Mouse (Mus musculus) hindbrain, embryonic 14.5 days (tissue): Measurements from ENCODE around the gene Wt1. TPM values are rescaled to one million over a fixed set of nuclear protein-coding genes. Genes with fewer than 3 reads are reported as not detected.

ENCODE experiments used
- ATAC-seq: fragments of 200-750 bp; cut with Nextera tagmentation; 2 replicates; pipeline ENCODE4 v1.8.0; 2017; ENCODE audit warnings: moderate number of reproducible peaks, mild to moderate bottlenecking, moderate TSS enrichment, moderate library complexity; ENCODE audit not compliant: low FRiP score
- DNase-seq: peaks from one replicate; pipeline ENCODE4 v3.0.0-alpha.2; 2015; ENCODE audit warnings: low spot score
- H3K27ac ChIP-seq: fragments of 300-500 bp; sonication (generic); 2 replicates; pipeline ENCODE4 v1.5.1; 2014; ENCODE audit warnings: mild to moderate bottlenecking, moderate library complexity
- H3K27me3 ChIP-seq: fragments of 300-500 bp; sonication (generic); 2 replicates; pipeline ENCODE4 v1.6.1; 2014; ENCODE audit warnings: mild to moderate bottlenecking, low read length, mixed read lengths; ENCODE audit not compliant: control insufficient read depth, insufficient read depth
- H3K36me3 ChIP-seq: fragments of 300-500 bp; sonication (generic); replicated peaks from 2 replicates; pipeline ENCODE4 v1.6.1; 2014; ENCODE audit not compliant: control insufficient read depth, insufficient read depth
- H3K4me1 ChIP-seq: fragments of 300-500 bp; sonication (generic); replicated peaks from 2 replicates; pipeline ENCODE4 v1.6.1; 2014; ENCODE audit warnings: antibody characterized with exemption, low read length, mixed read lengths; ENCODE audit not compliant: control insufficient read depth, insufficient read depth
- H3K4me2 ChIP-seq: fragments of 300-500 bp; sonication (generic); replicated peaks from 2 replicates; pipeline ENCODE4 v1.6.1; 2014; ENCODE audit warnings: mild to moderate bottlenecking, moderate library complexity
- H3K4me3 ChIP-seq: fragments of 300-500 bp; sonication (generic); replicated peaks from 2 replicates; pipeline ENCODE4 v1.5.1; 2014; ENCODE audit warnings: mild to moderate bottlenecking, low read length
- H3K9ac ChIP-seq: fragments of 300-500 bp; sonication (generic); 2 replicates; pipeline ENCODE4 v1.6.1; 2014
- H3K9me3 ChIP-seq: fragments of 300-500 bp; sonication (generic); 2 replicates; pipeline ENCODE4 v1.6.1; 2016; ENCODE audit warnings: low read length; ENCODE audit not compliant: control insufficient read depth
- WGBS: fragments of 180-500 bp; shearing (Covaris S2); extraction: QIAGEN DNeasy Blood & Tissue Kit; methylation state at CpG from one replicate; pipeline ENCODE4 v1.1.7; 2014; 5-methylcytosine and 5-hydroxymethylcytosine counted together
- polyA plus RNA-seq: library from polyadenylated mRNA; unstranded; fragments of >200 nt; fragmentation: Nextera tagmentation; extraction: Ambion mirVana; gene quantifications from 2 replicates; pipeline ENCODE4 v1.2.1, GENCODE M21; 2014

The Wt1 gene
- polyA plus RNA-seq, 1 experiment from 2014 or later: 1.5 TPM

DNA sequence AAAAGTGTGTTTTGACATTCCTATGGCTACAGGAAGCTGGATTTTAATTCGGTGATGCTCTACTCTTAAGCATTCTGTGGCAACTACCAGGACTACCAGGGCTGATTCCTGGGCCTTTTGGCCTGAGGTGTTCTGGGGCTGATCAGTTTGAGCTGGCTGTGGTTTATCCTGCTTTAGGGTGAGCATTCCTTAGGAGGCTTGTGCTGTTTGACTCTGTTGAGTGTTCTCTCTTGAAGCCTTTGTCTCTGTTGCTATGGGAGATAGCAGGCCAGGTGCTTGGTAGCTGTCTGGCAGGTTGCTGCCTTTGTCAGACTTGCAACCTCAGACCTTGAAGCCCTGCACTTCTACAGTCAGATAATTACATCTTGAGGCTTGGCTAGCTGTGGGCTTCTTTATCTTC is 26.7 kb downstream of the Wt1 start:
- no peak overlapping the region for H3K9ac ChIP-seq
- no peaks in the 10 kb centered on the region for H3K27me3 ChIP-seq
- 74% methylated on average over 1 of the region's 1 CpGs for WGBS
- H3K36me3 ChIP-seq: no peaks in the 10 kb centered on the region
- ATAC-seq: no peak
- H3K9me3 ChIP-seq: peaks cover 7% of the 10 kb centered on the region; the same call in 1 of the 2 replicates
- no peaks in the 10 kb centered on the region for H3K4me1 ChIP-seq
- H3K4me3 ChIP-seq: no peak overlapping the region
- DNase-seq: no peak
- H3K27ac ChIP-seq: no peak overlapping the region
- no peak overlapping the region for H3K4me2 ChIP-seq

DNA sequence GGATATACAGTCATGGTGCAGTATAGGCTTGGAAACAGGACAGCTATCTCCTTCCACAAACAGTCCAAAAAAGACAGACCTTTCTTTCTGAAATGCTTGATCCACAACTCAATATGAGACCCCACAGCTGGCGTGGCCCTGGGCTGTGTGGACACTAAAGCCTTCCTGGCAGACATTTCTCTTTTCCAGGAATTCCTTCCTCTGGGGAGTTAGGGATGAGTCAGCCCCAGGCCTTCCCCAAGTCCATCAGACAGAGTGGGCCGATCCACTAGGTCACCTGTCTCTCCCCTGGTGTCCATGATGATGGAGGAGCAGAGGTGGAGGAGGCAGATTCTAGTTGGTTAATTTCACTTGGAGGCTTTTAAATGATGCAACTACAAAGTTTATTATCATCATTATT is 34.6 kb downstream of the Wt1 start:
- no peak for DNase-seq
- Histone ChIP-seq H3K36me3 (no peaks in the 10 kb centered on the region), H3K4me3 (no peak overlapping the region), H3K9me3 (no peaks in the 10 kb centered on the region), H3K27me3 (no peaks in the 10 kb centered on the region), H3K4me1 (no peaks in the 10 kb centered on the region), H3K27ac (no peak overlapping the region), H3K9ac (no peak overlapping the region), H3K4me2 (no peak overlapping the region)
- 87% methylated on average over 2 of the region's 2 CpGs for WGBS
- ATAC-seq: no peak

DNA sequence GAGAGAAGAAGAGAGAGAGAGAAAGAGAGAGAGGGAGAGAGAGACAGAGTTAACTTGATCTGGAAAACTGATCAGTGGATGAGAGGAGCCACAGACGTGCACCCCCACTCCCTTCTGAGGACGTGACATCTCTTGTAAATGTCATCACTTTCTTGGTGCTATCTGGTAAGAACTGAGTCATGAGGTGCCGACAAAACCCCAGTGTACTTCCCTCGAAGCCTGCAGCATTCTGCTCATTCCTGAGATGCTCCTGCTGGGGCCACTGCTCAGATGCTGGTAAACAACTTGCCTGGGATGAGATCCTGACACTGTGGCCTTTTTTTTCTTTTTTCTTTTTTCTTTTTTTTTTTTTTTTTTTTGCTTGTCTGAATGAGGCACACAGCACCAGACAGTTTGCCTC is 36.4 kb downstream of the Wt1 start:
- DNase-seq (no peak), ATAC-seq (no peak)

DNA sequence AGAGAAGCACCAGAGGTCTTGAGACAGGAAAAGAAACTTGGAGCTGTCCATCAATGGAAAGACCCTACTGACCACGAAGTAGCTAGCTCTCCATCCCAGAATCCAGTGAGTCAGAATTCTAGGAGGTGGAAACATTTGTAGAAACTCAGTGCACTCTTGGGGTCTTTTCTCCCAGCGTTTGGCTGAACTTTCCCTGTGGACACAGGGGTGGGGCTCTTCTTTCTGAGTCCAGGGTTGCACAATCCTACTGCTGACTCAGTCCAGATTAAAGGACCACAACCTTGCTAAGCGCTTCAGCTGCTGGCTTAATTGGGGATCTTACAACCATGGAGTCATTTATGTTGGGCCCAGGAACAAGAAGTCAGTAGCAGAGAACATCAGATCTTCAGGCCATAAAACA is 41.8 kb downstream of the Wt1 start:
- 79% methylated on average over 3 of the region's 3 CpGs for WGBS

More for the DNA sequence above, 36.4 kb downstream of the Wt1 start:
- Histone ChIP-seq H3K36me3 (no peaks in the 10 kb centered on the region), H3K9me3 (no peaks in the 10 kb centered on the region), H3K4me3 (no peak overlapping the region), H3K4me1 (no peaks in the 10 kb centered on the region), H3K4me2 (no peak overlapping the region), H3K27me3 (no peaks in the 10 kb centered on the region), H3K27ac (no peak overlapping the region), H3K9ac (no peak overlapping the region)
- 42% methylated on average over 4 of the region's 4 CpGs for WGBS

DNA sequence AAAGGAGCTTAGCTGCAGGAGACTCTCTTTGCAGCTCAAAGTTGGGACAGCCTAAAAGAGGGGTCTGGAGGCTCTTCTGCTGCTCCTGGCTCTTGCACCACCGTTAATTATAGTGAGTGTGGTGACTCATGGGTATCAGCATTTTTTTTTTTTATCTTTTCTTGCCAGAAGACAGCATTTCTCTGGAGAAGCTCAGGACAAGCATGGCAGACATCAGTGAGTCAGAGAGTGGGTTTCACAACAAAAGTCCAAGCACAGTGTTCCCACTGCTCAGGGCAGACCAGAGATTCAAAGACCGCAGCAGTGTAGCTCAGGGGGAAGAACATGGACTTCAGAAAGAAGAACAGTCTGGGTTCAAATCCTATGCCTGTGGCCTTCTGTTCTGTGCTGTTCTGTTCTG is 47.9 kb downstream of the Wt1 start:
- no peak overlapping the region for H3K4me2 ChIP-seq
- WGBS: 89% methylated on average over 2 of the region's 2 CpGs
- no peak for ATAC-seq

More for the DNA sequence above, 41.8 kb downstream of the Wt1 start:
- H3K9ac ChIP-seq: no peak overlapping the region
- ATAC-seq (no peak), DNase-seq (no peak)
- H3K4me3 ChIP-seq: no peak overlapping the region
- no peaks in the 10 kb centered on the region for H3K4me1 ChIP-seq
- H3K9me3 ChIP-seq: no peaks in the 10 kb centered on the region
- H3K27ac ChIP-seq: no peak overlapping the region
- H3K4me2 ChIP-seq: no peak overlapping the region
- H3K27me3 ChIP-seq: no peaks in the 10 kb centered on the region
- H3K36me3 ChIP-seq: no peaks in the 10 kb centered on the region

DNA sequence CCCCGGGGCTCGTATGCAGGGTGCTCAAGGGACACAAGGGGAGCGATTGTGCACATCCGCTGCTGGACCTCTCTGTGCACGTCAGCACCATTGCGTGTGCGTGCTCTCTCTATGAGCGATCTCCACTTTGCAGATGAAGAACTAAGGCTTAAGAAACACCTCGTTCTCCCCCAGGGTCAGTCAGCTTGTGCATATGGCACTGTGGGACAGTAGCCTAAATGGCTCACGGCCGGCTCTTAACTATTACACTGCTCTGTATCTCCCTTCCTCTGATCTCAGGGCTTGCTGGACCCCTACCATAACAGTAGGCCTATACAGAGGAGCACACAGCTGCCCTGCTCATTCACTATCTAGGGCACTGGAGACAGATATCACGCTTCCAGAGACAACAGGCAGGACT is 52.5 kb downstream of the Wt1 start:
- H3K4me3 ChIP-seq: no peak overlapping the region
- no peaks in the 10 kb centered on the region for H3K9me3 ChIP-seq
- H3K9ac ChIP-seq: no peak overlapping the region
- no peak overlapping the region for H3K4me2 ChIP-seq
- no peak for DNase-seq
- no peak for ATAC-seq
- H3K4me1 ChIP-seq: no peaks in the 10 kb centered on the region
- H3K27me3 ChIP-seq: no peaks in the 10 kb centered on the region
- no peak overlapping the region for H3K27ac ChIP-seq
- WGBS: 94% methylated on average over 12 of the region's 12 CpGs
- H3K36me3 ChIP-seq: no peaks in the 10 kb centered on the region

More for the DNA sequence above, 47.9 kb downstream of the Wt1 start:
- no peak overlapping the region for H3K9ac ChIP-seq
- no peak overlapping the region for H3K27ac ChIP-seq
- H3K9me3 ChIP-seq: no peaks in the 10 kb centered on the region
- no peaks in the 10 kb centered on the region for H3K4me1 ChIP-seq
- H3K4me3 ChIP-seq: no peak overlapping the region
- DNase-seq: no peak
- no peaks in the 10 kb centered on the region for H3K36me3 ChIP-seq
- no peaks in the 10 kb centered on the region for H3K27me3 ChIP-seq

DNA sequence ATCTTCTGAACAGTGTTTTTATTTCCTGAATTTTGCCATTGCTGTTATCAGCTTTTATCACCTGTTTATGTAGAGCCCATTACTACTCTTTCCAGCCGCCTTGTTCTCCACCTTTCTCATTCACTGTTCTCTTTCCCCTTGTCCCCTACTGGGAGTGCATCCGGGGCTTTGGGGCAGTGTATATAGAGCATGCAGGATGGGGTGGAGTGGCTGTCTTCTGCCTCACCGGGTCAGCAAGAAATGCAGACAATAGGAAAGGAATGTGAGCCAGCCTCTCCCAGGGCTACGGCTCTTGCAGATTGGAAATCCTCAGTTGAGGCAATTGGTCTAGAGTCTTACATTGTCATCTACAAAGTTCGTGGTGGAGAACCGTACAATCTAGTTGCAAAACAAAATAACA is 56.2 kb downstream of the Wt1 start:
- H3K4me2 ChIP-seq: no peak overlapping the region
- no peak overlapping the region for H3K9ac ChIP-seq
- H3K27ac ChIP-seq: no peak overlapping the region
- no peaks in the 10 kb centered on the region for H3K9me3 ChIP-seq
- H3K36me3 ChIP-seq: no peaks in the 10 kb centered on the region
- 25% methylated on average over 6 of the region's 6 CpGs for WGBS
- no peak for DNase-seq
- ATAC-seq: no peak
- no peaks in the 10 kb centered on the region for H3K27me3 ChIP-seq
- no peaks in the 10 kb centered on the region for H3K4me1 ChIP-seq
- no peak overlapping the region for H3K4me3 ChIP-seq

DNA sequence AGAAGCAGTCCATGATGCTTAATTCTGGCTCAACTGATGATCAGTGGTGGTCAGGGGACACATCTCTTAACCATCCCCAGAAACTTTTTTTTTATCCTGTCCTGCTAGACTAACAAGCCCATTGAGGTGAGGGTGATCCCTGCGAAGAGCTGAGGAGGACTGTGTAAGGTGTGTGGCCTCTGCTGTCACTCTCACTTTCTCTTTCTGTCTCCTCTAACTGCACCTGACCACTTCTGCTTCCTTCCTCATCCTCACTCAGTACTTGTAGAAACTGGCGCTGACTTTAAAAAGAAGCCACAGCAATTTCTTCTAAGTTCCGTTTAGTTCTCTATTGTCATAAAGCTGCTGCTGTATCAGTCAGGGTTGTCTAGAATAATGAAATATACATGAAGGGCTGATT is 58.8 kb downstream of the Wt1 start:
- ATAC-seq (no peak), DNase-seq (no peak)
- no peak overlapping the region for H3K4me2 ChIP-seq
- H3K9ac ChIP-seq: no peak overlapping the region
- H3K27ac ChIP-seq: no peak overlapping the region
- no peaks in the 10 kb centered on the region for H3K27me3 ChIP-seq
- no peaks in the 10 kb centered on the region for H3K4me1 ChIP-seq
- WGBS: 89% methylated on average over 3 of the region's 3 CpGs
- H3K4me3 ChIP-seq: no peak overlapping the region
- no peaks in the 10 kb centered on the region for H3K36me3 ChIP-seq
- H3K9me3 ChIP-seq: no peaks in the 10 kb centered on the region

DNA sequence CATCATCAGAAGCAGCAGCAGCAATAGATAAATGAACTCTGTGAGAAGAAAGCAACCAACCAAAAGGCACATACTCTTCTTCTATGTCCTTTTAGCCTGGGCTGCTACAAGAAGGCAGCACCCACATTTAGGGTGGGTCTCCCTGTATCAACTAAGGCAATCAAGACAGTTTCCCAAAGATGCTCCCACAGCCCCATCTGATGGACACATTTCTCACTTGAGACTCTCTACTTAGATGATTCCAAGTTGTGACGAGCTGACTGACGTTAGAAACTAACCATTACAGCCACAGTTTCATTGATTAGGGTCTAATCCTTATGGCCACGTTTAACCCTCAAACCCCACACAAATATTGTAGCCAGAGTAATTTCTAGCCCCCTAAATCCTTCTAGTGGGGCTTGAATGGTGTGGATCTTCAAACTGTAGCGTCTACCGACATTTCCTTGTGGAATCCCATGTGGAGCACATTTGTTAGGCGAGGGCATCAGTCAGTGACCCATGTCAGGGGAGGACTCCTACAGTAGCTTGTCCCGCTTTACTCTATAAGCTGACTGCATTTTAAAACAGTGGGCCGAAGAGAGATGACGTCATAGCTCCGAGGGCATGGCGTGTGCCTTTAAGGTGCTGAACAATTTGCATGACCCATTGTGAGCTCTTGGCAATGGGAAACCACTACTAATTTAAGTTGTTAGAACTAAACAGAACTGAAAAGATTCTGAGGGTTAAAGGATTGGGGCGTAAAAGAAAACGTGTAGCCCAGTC is 59.6 kb downstream of the Wt1 start:
- H3K4me3 ChIP-seq: no peak overlapping the region
- H3K9me3 ChIP-seq: no peaks in the 10 kb centered on the region
- DNase-seq: no peak
- H3K27ac ChIP-seq: no peak overlapping the region
- no peaks in the 10 kb centered on the region for H3K36me3 ChIP-seq
- ATAC-seq: no peak
- 80% methylated on average over 13 of the region's 13 CpGs for WGBS
- H3K4me1 ChIP-seq: no peaks in the 10 kb centered on the region
- H3K27me3 ChIP-seq: no peaks in the 10 kb centered on the region
- H3K9ac ChIP-seq: no peak overlapping the region
- no peak overlapping the region for H3K4me2 ChIP-seq

DNA sequence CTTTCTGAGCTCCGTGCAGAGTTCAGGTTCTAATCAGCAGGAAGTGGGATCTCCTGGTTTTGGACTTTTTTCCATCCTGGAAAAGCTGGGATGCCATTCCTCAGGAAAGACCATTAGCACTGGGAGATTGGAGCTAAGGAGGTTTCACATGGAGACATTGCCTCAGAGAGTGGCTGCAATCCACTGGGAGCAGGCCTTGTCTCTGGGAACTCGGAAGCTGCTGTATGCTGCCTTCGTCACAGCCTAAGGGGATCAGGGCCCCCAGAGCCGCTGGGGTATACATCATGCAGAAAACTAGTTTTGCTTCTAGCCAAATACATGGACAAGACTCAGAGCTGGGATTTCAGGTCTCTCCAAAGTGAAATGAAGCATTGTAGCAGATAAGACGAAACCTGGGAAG is 60.3 kb downstream of the Wt1 start:
- Histone ChIP-seq H3K4me1 (no peaks in the 10 kb centered on the region), H3K9me3 (no peaks in the 10 kb centered on the region), H3K4me3 (no peak overlapping the region), H3K36me3 (no peaks in the 10 kb centered on the region), H3K4me2 (no peak overlapping the region), H3K27me3 (no peaks in the 10 kb centered on the region), H3K9ac (no peak overlapping the region), H3K27ac (no peak overlapping the region)
- no peak for ATAC-seq
- no peak for DNase-seq
- WGBS: 77% methylated on average over 5 of the region's 5 CpGs
